Mouse (Mus musculus) liver, postnatal 0 days (tissue): Measurements from ENCODE around the gene Ap1s2.

Experiments used
- CTCF ChIP-seq: sonication (generic); IDR thresholded peaks from 2 replicates; pipeline ENCODE4 v1.5.1; 2016; ENCODE audit warnings: antibody characterized with exemption, low read depth
- EP300 ChIP-seq: IDR thresholded peaks from 2 replicates; pipeline ENCODE4 v1.6.1; 2016; ENCODE audit warnings: antibody characterized with exemption, low read depth, mild to moderate bottlenecking

DNA sequence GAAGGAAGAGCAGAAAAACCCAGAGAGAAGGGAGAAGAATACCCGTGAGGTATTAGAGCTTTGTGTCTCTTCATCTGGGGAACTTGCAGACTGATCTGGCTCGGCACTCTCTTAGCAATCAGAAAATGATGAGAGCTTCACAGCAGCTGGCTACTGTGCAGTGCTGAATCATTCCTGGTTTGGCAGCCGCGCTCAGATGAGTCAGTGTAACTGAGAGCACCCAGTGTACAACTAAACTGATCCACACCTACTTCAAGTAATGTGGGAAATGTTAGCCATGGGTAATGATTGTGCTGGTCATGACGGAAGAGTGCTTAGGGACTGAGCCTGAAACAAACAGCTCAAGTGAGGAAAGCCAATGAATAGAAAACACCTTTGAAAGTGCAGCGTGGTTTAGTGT lies 29.8 kb downstream of the Ap1s2 start:
- no peak for TF ChIP-seq CTCF
- no peak for TF ChIP-seq EP300
